ENCODE assay signal across 25 mouse cellular contexts in the genomic region with DNA sequence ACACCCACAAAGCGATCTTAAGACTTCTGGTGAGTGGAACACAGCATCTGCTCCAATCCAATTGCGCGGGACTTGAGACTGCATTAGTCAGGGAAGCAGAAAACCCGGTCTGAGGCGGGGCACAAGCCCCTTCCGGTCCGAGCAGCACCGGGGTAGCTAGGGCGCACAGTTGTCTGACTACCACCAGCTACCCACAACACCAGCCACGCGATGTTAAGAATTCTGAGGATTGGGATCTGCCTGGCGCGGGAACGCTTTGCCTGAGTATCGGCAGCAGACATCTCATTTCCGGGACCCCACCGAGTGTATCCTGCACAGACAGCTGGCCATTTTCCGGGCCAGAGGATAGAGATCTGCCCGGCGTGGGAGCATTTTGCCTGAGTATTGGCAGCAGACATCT. TPM values are rescaled to one million over a fixed set of nuclear protein-coding genes. Genes with fewer than 3 reads are reported as not detected.
DNase-seq lines count a peak whose midpoint lies in the region; ATAC-seq and TF ChIP-seq lines count a peak whose summit lies in the region.
"Not testable (repeated sequence)": the region's sequence is repeated elsewhere in the genome, so short reads cannot be mapped to it uniquely, and the experiment has no call there.
"Had no signal": no experiment of that assay in that cellular context is flagged by ENCODE, and none has a peak within 500 bp of the region (broad histone marks: within the 10 kb centered on the region; RNA-seq: fewer than 3 reads in every experiment).

No protein-coding gene starts in this region.

- H3K4me3 ChIP-seq in E14TG2a.4 (replicated peaks; ENCODE audit: low read length) (peak overlapping the region; percentile 82), ES-E14 (ENCODE audit: insufficient read depth in 1 of 2, low read depth in 1 of 2, low read length in 2 of 2, poor library complexity in 1 of 2, severe bottlenecking in 1 of 2) (peak overlapping the region; percentile 61 to 86)
- peak overlapping the region; percentile 8; the same call in 1 of the 2 replicates for H3K4me3 ChIP-seq in heart, embryonic 12.5 days
- H3K4me3 ChIP-seq in heart, embryonic 15.5 days = peak overlapping the region; percentile 15; the same call in 1 of the 2 replicates

- peaks cover 16% of the 10 kb centered on the region for H3K9me3 ChIP-seq in E14TG2a.4 (ENCODE audit: low read length)
- not testable (repeated sequence) for H3K9me3 ChIP-seq in ES-E14 (ENCODE audit: control insufficient read depth, insufficient read depth, low read depth, low read length); heart, embryonic 12.5 days (replicated peaks); heart, embryonic 15.5 days (replicated peaks)

- H3K4me2 ChIP-seq in heart, embryonic 12.5 days = peak overlapping the region; percentile 40
- peak overlapping the region; percentile 3; the same call in 1 of the 2 replicates for H3K4me2 ChIP-seq in heart, embryonic 15.5 days

- 38% methylated on average over 20 of the region's 20 CpGs for WGBS in heart, embryonic 12.5 days
- 43% methylated on average over 20 of the region's 20 CpGs for WGBS in heart, embryonic 15.5 days

- H3K4me1 ChIP-seq in E14TG2a.4 (replicated peaks; ENCODE audit: low read depth, low read length); ES-E14 (ENCODE audit: control insufficient read depth in 2 of 2, insufficient read depth in 2 of 2, low read length in 2 of 2, poor library complexity in 1 of 2); heart, embryonic 12.5 days (replicated peaks); heart, embryonic 15.5 days (replicated peaks): not testable (repeated sequence)

- peak overlapping the region; percentile 49 for H3K9ac ChIP-seq in ES-E14 (ENCODE audit: insufficient read depth, low read depth, low read length, poor library complexity, severe bottlenecking)
- not testable (repeated sequence) for H3K9ac ChIP-seq in heart, embryonic 12.5 days; heart, embryonic 15.5 days

- TF ChIP-seq CTCF in E14TG2a.4 (conservative IDR thresholded peaks at IDR 0.05; ENCODE audit: low read length) = not testable (repeated sequence)

- not testable (repeated sequence) for H3K27ac ChIP-seq in ES-E14 (ENCODE audit: insufficient read depth, low read depth, low read length, poor library complexity, severe bottlenecking); heart, embryonic 12.5 days (ENCODE audit: poor library complexity, severe bottlenecking); heart, embryonic 15.5 days

- not testable (repeated sequence) for H3K36me3 ChIP-seq in E14TG2a.4 (ENCODE audit: insufficient read depth, low read length); ES-E14 (ENCODE audit: control insufficient read depth, insufficient read depth, low read length, poor library complexity, severe bottlenecking); heart, embryonic 12.5 days; heart, embryonic 15.5 days

- not testable (repeated sequence) for H3K27me3 ChIP-seq in E14TG2a.4 (ENCODE audit: insufficient read depth, low read length); heart, embryonic 12.5 days (replicated peaks); heart, embryonic 15.5 days

- not testable (repeated sequence) for ATAC-seq in heart, embryonic 12.5 days (ENCODE audit: insufficient number of reproducible peaks, low FRiP score); heart, embryonic 15.5 days (replicated peaks; ENCODE audit: insufficient number of reproducible peaks, insufficient read depth, low FRiP score, low read depth)

- in situ Hi-C loops in ES-E14 (cut with MboI; ENCODE audit: low sequenced_read_pairs in 2 of 2, unreplicated experiment in 2 of 2) = not testable (repeated sequence)

- peak; percentile 31 for DNase-seq in ES-E14 (ENCODE audit: low read depth, low spot score)
- DNase-seq in ZHBTc4 (ENCODE audit: low read depth, low spot score) = peak; percentile 84
- DNase-seq in cerebellum, adult 9-11 months = peak; percentile 5

TF ChIP-seq in ES-E14, 5 proteins besides CTCF, POLR2A, EP300 and RAD21:
- TF ChIP-seq CHD2 (IDR thresholded peaks at IDR 0.05; ENCODE audit: low read depth, low read length) = peak; percentile 12; the same call in 1 of the 2 replicates

RNA-seq across cellular contexts. Expression of gene Mefv, which starts 28.3 kb away (rescaled TPM):
- total RNA-seq in ES-E14 (2012; rRNA removed) = not detected in 2 replicates
- polyA plus RNA-seq in heart, embryonic 12.5 days (2016; fragmentation: Nextera tagmentation; extraction: Ambion mirVana) = not detected in 2 replicates
- 0.09 TPM in 1 of 2 replicates, not detected in the other for polyA plus RNA-seq in heart, embryonic 15.5 days (2015; fragmentation: Nextera tagmentation; extraction: Ambion mirVana)
- total RNA-seq: adrenal gland, adult 18-20 months; adrenal gland, postnatal 36 days; forebrain, postnatal 0 days; gastrocnemius, adult 2 months; gastrocnemius, postnatal 14 days; gastrocnemius, postnatal 4 days; heart, adult 8-10 months; heart, postnatal 14 days; heart, postnatal 4 days; hindbrain, postnatal 0 days had no signal
- polyA plus RNA-seq: embryonic facial prominence, embryonic 12.5 days; forebrain, embryonic 11.5 days; forebrain, embryonic 14.5 days; forebrain, postnatal 0 days; frontal cortex, adult 2 months; G1E; hindbrain, embryonic 11.5 days; hindbrain, embryonic 14.5 days; hindbrain, postnatal 0 days; inflammation-experienced regulatory T-cells, adult 6 months; Patski had no signal

RNA-seq across cellular contexts. Expression of gene Zfp263, which starts 54.3 kb away (rescaled TPM):
- total RNA-seq in ES-E14 (2012; rRNA removed) = 25.4 and 27.5 TPM in 2 replicates
- 28.6 and 29.5 TPM in 2 replicates for polyA plus RNA-seq in heart, embryonic 12.5 days (2016; fragmentation: Nextera tagmentation; extraction: Ambion mirVana)
- polyA plus RNA-seq in heart, embryonic 15.5 days (2015; fragmentation: Nextera tagmentation; extraction: Ambion mirVana) = 26.5 and 33.1 TPM in 2 replicates

Comparison
In these comparisons a context has a peak if more than half of its experiments do, and no peak if none do; other contexts are left out.
1. H3K4me3 ChIP-seq: peak in every context shown above with its lines; median percentile 82 in E14TG2a.4; 74 in ES-E14; 15 in heart, embryonic 15.5 days; 8 in heart, embryonic 12.5 days.
2. DNase-seq: peak in every context shown above with its lines; median percentile 84 in ZHBTc4; 31 in ES-E14; 5 in cerebellum, adult 9-11 months.